In genomic region chr5:104024193-104024592, GRCm38 (mm10) we compare ENCODE assay signal across 2 mouse cellular contexts.
TF ChIP-seq lines count a peak whose summit lies in the region.

No protein-coding gene starts in this region.

TF ChIP-seq in CH12.LX, 34 proteins besides CTCF, POLR2A, EP300 and RAD21:
- 0 out of 2 replicates have a peak, but pooled peaks have one; percentile 36 for TF ChIP-seq TBP (conservative IDR thresholded peaks at IDR 0.05; ENCODE audit: low read depth, low read length)

TF ChIP-seq in MEL, 35 proteins besides CTCF, POLR2A, EP300 and RAD21:
- peak; percentile 96 for TF ChIP-seq TBP (IDR thresholded peaks at IDR 0.05; ENCODE audit: low read depth, low read length)
